Mouse (Mus musculus) lung, postnatal 0 days (tissue): Measurements from ENCODE around the gene Lifr.

Experiments used
- CTCF ChIP-seq: IDR thresholded peaks from 2 replicates; pipeline ENCODE4 v1.5.1; 2016; ENCODE audit warnings: antibody characterized with exemption, mild to moderate bottlenecking
- EP300 ChIP-seq: IDR thresholded peaks from 2 replicates; pipeline ENCODE4 v1.6.1; 2016; ENCODE audit warnings: antibody characterized with exemption, mild to moderate bottlenecking, control low read depth

- no peak for TF ChIP-seq CTCF
- no peak for TF ChIP-seq EP300
Observed at GRCm38 (mm10) chr15:7217273-7217598, 126.8 kb downstream of the Lifr start.
